Mouse (Mus musculus): ENCODE data around the gene Cep78.
"Not testable (repeated sequence)": the region's sequence is repeated elsewhere in the genome, so short reads cannot be mapped to it uniquely, and the experiment has no call there.

Cep78 gene

DNA sequence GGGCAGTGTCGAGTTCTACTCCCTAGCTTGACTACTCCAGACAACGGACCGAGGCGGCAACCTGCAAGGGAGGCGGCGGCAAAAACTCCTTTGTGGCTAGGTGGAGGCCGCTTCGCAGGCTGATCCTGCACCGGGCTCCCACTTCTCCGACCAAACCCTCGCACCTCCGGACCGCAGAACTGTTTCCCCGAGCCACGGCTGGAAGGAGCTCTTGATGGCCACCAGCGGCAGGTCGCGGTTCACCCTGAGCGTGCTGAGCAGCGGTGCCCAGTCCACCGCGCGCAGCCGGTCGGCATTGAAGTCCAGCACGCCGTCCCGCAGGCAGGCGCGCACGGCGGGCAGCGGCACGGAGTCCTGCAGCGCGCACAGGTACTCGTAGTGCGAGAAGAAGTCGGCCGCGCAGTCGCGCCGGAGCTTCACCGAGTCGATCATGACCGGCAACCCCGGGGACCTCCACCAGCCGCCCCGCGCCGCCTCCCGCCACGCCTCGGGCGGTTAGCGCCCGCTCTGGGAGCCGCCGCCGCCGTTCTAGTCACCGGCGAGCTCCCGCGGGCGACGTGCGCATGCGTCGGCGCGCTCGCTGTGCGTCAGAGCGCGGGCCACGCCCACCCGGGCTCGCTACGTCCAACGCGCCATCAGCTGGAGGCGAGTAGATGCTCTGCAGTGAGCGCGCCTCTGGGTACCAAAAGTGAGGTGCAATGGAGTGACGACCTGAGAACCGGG is at the start of gene Cep78:
Gene Cep78, minus strand, starts transcription at position 541 of the 723 bp plus-strand sequence.
- in situ Hi-C loops (cut with MseI, MboI), result no loop called here

DNA sequence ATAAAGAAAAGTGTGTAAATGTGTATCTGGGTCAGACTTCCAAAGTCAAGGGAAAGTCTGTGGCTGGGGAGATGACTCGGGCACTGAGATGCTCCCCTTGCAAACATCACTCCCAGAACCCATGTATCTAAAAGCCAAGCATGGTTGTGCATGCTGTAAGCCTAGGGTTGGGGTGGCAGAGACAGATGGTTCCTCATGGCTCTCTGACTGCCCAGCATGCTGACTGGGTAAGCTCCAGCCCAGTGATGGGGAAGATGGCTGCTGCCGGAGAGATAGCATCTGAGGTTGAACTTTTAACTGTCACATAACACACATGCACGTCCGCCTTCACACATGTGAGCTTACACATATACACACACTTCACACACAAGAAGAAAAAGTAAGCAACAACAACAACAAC is 46.5 kb upstream of the Cep78 start:
- in situ Hi-C loops (cut with MseI, MboI), result no loop called here

DNA sequence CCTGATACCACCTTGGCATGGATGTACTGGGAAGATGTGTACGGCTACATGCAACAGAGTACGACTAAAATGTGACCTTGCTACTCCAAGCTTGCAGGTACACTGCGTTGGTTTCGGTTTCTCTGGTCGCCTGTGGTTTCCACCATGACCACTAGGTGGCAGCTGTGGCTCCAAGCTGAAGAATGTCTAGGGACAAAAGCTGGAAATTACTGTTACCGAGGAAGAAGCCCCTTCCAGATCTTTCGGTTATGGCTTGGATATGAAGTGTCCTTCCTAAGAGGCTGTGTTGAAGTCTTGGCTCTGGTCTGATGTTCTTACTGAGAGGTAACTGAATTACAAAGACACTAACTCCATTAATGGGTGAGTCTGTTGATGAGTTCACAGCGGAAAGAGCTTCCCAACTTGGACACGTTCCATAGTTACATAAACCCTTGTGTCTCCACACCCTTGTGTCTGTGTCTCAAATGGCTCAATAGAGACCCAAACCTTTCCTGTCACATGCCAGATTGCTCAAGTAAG is 44.5 kb upstream of the Cep78 start:
- in situ Hi-C loops (cut with MseI, MboI), result not testable (repeated sequence)

DNA sequence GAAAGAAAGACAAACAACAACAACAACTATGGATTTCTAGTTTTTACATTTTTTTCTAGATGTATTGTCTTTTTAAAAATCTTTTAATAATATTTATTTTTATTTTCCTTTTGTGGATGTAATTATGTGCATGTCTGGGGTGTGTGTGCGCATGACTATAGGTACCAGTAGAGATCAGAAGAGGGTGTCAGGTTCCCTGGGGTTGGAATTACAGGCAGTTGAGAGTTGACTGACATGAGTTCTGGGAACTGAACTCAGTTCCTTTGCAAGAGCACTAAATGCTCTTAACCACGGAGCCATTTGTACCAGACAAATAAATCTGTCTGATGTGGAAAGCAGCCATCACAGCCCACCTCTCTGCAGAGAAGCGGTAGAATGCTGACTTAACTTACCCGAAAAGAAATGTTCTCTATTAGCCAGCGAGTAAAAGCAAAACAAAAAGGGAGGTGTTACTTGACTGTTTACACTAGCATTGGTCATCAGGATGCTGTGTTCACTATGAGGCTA is 44.0 kb upstream of the Cep78 start:
- in situ Hi-C loops (cut with MseI, MboI), result no loop called here

DNA sequence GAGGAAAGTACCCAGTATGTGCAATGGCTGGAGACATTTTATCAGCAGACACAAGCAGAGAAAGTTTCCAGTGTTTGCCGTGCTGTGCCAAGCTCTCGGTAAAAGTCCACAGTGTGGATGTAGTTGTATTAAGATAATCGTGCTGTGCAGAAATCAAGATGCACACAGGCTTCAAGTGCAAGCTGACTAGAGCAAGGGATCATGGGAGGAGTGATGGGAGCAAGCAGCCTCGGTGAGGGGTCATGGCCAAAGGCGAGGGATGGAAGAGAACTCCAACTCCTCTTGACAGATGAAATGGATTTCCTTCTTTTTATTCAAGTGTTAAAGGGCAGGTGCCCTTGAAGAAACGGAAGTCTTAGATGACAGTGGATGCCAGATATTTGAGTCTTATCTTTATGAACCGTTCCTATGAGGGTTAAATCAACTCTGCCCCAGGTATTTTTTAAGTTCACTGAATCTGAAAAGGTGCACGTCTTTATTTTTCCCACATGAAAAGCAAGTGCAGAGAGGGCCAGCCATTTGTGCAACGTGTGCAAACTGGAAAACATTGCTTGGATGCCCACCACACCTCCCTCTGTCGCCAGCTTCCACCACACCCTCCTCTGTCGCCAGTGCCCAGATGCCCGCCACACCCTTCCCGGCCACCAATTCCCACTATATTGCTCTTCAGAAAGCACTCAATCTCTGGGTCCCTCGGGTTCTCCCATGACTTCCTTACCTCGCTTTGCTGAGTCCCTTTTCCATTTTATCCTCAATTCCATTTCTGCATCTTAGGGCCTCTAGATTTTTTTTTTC is 43.3 kb upstream of the Cep78 start:
- in situ Hi-C loops (cut with MseI, MboI), result no loop called here

DNA sequence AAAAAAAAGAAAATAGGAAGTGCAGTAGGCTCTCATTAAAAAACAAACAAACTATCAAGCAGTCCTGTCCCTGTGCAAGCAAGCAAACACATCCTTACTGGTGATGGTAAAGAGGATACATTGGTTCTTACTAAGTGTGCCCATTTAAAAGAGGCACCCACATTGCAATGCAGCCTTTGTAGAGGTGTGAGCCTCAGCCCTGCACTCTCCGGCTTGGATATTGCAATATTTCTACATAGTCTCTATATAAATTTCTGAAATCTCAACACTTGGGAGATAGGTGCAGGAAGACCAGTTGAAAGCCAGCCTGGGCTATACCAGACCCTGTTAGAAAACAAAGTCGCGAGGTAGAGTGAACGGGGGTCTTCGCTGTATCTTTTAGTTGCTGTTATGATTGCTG is 41.5 kb upstream of the Cep78 start:
- in situ Hi-C loops (cut with MseI, MboI), result no loop called here

DNA sequence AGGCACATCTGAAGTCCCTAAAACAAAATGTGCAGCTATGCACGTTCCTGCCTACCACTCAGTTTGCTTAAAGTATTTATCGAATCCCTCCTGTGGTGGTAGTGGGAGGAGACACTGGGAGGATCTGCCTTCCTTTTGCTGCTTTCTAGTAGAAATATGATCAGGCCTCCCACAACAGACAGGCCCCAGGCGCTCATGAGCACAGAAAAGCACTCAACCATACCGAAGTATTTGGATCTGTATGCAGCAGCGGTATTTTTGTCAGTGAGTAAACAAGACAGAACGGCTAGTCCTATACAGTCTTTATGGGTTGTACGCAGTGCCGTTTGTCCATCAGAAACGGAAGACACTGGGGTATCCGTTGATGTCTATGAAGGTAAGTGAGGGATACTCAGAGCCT is 37.4 kb upstream of the Cep78 start:
- in situ Hi-C loops (cut with MseI, MboI), result no loop called here

DNA sequence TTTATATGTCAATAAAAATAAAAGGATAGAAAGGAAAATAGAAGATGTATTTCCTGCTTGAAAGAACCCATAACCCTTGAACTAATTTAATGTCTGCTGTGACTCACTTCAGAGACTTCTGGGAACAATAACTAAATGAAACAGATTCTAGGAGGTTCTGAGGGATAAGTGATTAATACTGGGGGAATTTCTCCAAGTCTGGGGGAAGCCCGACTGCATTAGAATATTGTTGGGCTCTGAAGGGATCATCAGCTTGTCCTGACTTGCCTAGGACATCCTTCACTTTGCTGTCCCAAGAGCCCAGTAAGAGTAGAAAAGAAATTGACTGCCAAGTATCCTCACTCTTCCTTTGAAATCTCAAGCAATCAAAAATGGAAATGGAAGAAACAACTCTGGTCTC is 31.4 kb upstream of the Cep78 start:
- in situ Hi-C loops (cut with MseI, MboI), result no loop called here

DNA sequence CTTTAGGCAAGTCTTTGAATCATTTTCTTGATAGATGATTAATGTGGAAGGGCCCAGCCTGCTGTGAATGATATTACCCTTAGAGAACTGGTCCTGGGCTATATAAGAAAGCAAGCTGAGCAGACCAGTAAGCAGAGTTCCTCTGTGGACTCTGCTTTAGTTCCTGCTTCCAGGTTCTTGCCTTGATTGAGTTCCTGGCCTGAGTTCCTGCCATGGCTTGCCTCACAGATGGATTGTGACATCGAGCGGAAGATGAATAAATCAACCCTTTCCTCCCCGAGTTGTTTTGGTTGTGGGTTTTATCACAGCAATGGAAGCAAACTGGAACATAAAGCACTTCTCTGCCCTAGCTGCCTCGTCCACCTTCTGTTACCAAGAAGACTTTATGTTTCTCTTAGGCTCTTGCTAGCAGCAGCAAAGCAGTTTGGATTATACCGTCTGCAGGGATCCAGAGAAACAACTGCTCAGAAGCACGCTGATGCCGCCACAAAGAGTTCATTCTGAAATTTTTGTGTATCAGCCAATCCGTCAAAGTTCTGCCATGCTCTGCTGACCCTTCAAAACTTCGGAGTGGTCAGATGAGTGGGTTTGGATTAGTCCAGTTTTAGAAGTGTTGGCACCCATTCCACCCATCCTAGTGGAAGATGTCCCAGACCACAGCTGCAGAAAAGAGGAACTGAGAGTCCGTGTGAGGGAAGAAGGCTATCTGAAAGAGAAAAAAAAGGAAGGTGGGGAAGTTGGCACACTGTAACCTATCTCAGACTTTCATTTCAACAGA is 30.6 kb upstream of the Cep78 start:
- in situ Hi-C loops (cut with MseI, MboI), result no loop called here

DNA sequence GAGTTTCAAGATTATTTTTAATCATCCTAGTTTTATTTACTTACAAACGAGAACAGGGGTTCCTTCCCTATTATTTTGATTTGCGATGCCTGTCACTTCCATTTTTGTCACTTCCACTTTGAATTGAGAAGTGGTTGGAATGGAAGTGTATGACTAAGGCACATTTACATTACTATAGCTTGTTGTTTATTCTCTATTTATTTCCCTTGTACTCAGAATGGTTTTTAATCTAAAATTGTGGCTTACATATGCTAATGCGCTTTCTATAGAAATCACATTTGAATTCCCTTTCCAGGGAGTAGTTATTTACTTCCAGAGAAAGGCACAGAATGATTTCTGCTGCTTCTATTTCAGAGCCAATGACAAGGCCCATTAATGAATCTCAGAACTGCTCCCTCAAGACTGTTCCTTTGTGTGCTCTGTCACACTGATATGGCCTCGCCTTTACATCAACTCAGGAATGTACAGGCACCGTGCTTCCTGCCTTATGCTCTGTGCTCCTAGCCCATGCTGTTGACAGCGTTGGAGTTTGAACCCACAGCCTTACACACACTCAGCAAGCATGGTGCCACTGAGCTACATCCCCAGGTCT is 25.1 kb upstream of the Cep78 start:
- in situ Hi-C loops (cut with MseI, MboI), result no loop called here

DNA sequence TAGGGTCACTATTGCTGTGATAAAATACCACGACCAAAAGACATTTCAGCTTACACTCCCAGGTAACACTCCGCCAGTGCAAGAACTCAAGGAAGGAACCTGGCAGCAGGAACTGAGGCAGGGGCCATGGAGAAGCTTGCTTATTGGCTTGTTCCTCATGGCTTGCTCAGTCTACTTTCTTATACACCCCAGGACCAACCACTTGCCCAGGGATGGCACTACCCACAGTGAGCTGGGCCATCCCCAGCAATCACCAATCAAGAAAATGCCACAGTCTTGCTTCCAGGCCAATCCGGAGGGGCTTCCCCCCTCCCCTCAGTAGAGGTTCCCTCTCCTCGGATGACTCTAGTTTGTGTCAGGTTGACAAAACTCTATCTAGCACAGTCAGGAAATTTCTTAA is 24.3 kb upstream of the Cep78 start:
- in situ Hi-C loops (cut with MseI, MboI), result no loop called here

DNA sequence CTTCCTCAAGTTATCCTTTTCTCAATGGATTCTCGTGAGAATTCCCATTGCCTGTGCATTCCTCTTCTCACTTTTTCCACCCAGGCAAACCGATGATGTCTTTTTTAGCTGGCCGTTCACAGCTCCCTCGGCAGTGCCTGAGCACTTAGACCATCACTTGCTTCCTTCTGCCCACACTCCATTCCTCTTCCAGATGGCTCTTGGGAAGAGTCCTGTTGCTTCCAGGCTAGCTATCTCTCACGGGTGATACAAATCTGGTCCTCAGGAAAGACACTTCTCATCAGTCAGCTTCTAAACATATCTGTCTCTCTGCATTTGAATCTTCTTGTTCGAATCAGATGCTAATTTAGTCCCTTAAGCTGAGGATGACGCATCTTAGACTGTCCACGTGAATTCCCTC is 22.3 kb upstream of the Cep78 start:
- in situ Hi-C loops (cut with MseI, MboI), result no loop called here

DNA sequence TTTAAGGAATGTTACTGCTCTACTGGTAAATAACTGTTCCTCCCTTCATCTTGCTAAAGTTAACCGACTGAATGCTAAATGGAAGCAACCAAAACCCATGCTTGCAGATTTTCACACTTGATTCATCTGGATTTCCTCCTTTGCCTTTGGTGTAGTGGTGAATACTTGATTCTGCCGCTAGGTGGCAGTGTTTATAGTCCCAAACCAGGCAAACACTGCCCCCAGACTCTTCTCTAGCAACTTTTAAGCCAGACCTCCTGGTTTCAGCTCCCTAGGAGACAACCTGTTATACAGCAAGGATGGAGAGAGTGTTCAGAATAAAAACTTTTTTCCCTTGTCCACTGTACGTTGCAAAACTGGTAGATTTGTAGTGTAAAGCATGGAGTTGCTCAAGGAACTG is 13.4 kb upstream of the Cep78 start:
- in situ Hi-C loops (cut with MseI, MboI), result no loop called here

DNA sequence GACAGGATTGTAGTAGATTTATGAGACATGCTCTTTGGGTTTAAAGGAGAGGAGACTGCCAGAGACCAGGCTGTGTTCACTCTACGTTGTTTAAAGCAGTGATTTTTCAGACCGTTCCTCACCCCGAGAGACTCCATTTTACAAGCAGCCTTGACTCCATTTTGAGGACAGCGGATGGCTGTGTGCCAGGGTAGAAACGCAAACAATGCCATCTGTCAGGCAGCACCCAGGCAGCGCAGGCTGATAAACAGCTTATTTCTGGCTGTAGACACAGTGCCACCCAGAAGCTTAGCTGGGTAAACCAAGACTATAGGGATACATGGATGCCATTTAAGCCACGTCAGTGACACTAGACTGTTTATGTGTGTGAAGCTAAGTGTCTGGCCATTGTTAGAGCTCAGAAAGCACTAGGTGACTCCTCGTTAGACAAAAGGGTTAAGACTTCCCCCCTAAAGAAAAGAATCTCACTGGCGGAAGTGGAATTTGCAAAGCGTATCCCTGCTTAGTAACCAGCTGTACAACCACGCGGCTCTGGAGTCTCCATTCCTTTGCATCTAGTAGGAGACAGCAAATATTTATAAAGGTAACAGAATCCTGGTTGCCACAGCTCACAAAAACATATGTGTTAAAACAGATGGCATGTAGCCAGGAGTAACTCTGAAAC is 12.2 kb upstream of the Cep78 start:
- in situ Hi-C loops (cut with MseI, MboI), result no loop called here

DNA sequence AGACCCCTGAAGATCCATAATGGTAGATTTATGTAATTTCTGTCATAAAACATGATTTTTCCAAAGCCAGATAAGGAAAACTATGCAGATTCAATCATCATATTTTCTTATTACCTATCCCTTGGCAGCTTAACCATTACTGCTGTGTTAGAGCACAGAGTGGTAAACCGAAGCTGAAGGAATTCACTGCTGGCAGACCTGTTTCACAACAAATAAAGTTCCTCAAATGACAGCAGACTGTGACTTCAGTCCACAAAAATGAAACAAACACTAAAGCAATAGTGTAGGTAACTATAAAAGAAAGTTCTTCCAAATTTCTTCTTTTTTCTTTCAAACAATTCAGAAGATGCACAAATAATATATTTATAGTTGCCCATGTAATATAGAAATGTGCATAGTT is 5.3 kb upstream of the Cep78 start:
- in situ Hi-C loops (cut with MseI, MboI), result no loop called here

DNA sequence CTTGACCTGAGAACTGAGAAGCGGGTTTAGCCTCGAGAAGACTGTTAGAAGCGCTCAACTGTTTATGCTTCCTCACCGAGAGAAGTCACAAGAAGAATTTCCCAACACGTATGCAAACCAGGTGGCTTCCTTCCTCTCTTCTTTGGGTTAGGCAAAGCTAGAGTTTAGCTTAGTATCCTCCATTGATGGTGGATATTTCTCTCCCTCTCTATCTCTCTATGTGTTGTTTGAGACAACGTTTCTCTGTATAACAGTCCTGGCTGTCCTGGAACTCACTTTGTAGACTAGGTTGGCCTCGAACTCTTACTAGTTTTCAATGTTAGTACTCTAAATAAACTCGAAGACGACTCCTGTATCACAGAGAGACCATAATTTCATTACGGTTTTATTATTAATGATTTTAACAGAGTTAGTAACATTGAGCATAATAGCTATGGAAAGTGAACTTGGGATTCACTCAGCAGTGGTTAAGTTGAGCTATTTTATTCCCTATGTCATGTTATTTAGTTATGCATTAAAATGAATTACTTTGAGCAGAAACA is 454 bp upstream of the Cep78 start:
- in situ Hi-C loops (cut with MseI, MboI), result no loop called here

DNA sequence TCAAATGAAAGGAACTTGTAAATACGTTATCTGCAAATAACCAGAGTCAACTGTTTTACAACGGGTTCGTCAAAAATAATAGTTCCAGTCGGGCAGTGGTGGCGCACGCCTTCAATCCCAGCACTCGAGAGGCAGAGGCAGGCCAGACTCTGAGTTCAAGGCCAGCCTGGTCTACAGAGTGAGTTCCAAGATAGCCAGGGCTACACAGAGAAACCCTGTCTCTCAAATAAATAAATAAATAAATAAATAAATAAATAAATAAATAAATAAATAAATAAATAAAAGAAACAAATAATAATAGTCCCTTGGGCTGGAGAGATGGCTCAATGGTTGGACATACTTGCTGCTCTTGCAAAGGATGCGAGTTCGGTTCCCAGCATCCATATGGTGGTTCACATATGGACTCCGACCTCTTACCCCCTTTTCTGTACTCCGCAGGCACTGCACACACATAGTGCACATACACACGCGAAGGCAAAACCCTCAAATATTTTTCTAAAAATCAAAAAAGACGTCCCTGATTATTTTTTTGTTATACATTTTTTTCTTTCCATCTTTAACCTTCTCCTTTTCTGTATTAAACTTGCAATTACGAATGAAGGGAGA is 947 bp downstream of the Cep78 start:
- in situ Hi-C loops (cut with MseI, MboI), result no loop called here

DNA sequence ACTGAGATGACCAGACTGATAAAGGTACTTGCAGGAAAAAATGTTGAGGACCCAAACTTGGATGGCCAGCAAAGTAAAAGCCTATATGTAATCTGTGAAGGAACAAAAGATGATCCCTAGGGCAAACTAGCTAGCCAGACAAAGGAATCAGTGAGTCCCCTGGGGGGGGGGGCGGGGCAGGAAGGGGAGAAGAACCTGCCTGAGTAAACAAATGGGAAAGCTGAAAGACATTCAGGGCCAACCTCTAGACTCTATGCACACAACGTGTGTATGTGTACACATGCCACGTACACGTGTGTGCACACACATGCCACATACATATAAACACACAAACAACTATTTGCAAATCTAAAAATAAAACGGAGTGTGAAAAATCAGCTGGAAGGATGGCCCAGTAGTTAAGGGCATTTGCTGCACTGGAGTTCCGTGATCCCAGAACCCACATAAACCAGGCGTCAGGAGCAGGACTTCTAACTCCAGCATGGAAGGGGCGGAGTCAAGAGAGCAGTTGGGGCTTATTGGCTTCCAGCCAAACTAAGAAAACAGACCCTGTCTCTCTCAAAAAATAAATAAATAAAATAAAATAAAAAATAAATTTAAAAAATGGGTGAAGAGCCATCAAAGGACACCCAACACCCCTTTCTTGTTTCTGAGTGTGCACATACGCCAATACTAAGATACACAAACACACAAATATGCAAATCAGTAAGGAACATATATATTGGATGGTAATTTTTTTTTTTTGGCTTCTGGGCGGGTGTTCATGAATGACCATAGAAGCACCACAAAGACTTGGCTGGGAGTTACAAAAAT is 1.7 kb downstream of the Cep78 start:
- in situ Hi-C loops (cut with MseI, MboI), result no loop called here

DNA sequence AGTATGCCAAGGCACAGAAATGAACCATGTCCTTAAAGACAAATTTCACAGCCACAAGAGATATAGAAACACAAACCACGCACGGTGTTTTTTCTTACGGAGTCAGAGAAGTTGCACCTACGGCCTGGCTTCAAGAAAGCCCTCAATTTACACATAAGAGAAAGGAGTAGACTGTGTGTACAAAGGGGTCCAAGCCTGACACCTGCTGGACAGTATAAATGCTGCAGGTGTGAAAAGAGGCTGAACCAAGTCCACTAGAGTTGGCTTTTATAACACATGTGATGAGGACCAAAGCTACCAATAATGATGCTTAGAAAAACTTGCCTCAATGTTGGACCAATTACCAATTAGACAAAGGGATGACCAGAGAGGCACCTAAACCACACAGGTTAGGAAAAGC is 2.9 kb downstream of the Cep78 start:
- in situ Hi-C loops (cut with MseI, MboI), result no loop called here

DNA sequence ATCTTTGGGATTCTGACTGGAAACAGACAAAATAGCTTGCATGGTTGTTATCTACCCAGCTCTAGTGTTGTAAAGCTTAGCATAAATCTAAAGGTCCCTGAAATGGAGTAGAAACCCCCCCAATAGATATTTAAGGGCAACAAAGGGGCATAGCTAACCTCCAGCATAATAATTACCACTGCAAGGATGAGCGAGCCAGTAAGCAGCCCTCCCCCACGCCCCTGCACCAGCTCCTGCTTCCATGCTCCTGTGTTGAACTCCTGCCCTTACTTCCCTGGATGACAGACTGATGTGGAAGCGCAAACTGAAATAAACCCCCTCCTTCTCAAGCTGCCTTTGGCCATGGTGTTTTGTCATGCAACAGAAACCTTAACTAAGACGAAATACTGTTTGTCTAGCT is 11.4 kb downstream of the Cep78 start:
- in situ Hi-C loops (cut with MseI, MboI), result no loop called here
